Mouse (Mus musculus) layer of hippocampus, adult 8-10 months (tissue): ENCODE data around the gene Akap13. TPM values are rescaled to one million over a fixed set of nuclear protein-coding genes. Genes with fewer than 3 reads are reported as not detected.

Experiments
- DNase-seq, 2 experiments: peaks; one replicate each; pipeline ENCODE4 v3.0.0; 2022; ENCODE audit warnings: low spot score in 2 of 2
- total RNA-seq, 4 experiments: library from RNA; stranded (reverse); gene quantifications; 2 replicates each; pipeline ENCODE4 v1.2.4; 2022

Akap13 gene
- total RNA-seq, 4 experiments from 2014 or later: 57.3 to 73.0 (median 61.3) TPM

DNA sequence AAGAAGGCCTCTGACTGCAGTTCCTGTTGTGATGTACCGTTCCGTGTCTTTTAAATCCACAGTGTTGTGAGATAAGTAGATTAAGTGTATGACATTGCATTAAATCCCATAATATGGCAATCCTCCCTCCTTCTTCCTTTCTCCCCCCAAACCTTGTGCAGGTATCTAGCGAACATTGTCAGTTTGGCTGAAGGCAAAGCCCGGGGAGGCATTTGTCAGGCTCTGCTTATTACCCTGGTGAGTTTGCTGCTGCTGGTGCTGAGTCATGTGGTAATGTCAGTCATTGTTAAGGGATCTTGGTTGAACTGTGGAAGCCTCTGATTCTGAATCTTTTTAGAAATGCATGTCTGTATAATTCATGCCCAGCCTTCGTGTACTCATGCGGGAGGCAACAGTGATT, 60.1 kb downstream of the Akap13 start:
- DNase-seq: no peak

DNA sequence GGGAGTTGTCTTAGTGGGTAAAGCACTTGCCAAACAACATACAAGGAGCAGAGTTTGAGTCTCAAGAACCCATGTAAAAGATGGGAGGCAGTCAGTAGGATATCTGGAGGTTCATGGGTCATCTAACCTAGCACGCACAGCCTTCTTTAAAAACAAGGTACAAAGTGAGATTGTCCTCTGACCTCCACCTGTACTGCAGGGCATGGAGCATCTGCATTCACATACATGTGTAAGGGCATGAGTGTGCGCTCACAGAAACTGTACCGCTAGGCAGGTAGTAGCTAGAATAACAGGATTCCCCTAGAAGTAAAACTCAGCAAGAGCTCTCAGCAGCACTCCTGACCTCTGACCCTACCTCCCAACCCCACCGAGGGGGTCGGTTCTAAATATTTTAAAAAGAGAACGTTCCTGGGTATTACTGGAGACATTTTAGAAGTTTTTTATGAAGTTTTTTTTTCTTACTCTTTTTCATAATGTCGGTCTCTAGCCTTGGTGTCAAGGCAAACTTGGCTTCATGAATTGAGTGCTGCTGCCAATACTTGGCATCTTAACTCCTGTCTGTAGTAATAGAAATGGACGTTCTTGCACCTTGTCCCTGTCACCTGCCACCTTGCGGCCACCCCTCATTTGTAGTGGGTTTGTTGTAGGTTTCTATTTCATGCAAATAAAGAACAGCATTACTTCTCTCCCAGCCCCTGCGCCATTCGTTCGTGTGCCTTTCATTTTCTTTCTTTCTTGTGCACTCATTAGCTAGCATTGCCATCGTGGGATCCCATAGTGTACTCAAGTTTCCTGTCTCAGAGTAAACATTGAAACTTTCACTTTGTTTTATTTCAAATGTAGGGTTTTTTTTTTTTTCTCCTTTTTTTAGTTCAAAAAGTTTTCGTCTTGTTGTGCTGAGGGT, 61.6 kb downstream of the Akap13 start:
- DNase-seq: no peak

DNA sequence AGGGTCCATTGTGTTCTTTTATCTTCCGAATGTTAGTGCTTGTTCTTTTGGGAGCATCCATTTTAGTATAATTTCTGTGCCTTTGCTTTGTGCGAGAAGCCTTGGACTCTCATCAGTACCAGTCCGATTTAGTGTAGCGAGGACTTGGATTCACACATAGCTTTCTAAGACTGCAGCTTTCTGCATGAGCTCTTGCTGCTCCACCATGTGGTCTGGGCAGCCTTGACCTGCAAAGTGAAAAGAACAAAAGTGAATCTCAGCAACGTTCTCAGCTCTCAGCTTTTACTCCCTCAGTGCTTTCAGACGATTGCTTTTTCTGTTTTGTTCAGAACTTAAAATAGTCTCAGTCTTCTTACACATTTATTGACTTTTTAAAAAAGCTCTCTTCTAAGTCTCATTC, 65.2 kb downstream of the Akap13 start:
- DNase-seq: no peak

DNA sequence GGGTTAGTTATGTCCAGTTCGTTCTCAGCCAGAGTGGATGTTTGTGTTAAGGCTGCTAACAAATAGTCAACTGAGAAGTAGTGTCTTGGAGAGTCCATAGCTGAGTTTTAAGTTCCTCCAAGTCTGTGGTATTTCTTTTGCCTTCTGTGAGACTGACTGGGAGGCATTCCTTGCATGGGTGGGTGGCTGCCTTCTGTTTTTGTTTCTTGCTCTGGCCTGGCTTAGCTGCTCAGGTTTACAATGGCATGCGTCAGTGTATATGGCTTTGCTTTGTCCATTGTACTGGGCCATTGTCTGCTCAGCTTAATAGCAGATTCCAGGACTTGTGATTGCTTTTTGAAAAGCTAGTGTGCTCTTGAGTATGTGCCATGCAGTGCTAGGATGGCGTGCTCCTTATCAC, 65.9 kb downstream of the Akap13 start:
- DNase-seq: no peak

DNA sequence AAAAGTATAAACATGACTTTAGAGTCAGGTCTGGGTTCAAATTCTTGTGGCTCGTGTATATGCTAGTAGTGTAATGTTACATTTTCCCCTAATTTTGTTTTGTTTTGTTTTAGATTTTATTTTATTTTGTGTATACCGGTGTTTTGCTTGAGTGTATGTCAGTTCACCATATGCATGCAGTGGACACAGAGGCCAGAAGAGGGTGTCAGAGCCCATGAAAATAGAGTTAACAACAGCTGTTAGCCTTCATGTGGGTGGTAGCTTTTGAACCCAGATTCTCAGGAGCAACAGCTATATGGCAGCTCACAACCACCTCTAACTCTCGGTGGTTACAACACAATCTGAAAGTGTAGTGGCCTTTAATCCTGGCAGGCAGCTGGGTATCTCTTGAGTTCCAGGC, 66.9 kb downstream of the Akap13 start:
- DNase-seq: no peak

DNA sequence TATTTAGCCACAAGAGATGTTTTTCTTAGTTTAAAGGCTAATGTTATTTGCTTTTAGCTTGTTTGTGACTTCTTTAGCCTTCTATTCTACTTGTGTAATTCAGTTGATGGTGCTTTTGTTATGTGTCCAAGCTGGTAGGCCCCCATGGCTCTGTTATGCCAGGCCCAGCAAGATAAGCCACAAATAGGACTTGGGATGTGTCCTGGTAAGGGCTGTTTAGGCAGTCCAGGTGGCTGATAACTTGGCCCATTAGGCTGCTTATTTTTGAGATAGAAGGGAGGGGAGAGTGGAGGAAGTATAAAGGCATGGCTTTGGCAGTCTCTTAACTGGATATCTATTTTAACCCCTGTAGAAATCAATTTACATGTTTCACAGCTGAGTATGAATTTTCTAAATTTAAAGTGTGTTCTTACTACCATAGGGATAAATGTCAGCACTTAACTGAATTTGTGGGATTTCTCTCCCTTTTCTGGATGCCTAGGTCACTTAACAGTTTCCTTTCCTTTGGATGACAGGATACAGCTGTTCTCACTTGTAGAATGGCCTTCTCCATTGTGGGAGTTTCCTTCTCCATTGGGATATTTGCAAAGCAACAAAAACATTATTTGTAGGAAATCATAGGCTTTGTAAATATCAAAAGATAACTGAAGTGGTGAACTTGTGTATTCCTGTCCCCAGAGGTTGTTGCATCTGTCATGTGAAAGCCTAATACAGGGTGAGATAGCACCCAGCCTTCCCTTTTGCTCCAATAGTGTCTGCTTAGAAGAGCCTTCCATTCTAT, 69.6 kb downstream of the Akap13 start:
- no peak for DNase-seq

DNA sequence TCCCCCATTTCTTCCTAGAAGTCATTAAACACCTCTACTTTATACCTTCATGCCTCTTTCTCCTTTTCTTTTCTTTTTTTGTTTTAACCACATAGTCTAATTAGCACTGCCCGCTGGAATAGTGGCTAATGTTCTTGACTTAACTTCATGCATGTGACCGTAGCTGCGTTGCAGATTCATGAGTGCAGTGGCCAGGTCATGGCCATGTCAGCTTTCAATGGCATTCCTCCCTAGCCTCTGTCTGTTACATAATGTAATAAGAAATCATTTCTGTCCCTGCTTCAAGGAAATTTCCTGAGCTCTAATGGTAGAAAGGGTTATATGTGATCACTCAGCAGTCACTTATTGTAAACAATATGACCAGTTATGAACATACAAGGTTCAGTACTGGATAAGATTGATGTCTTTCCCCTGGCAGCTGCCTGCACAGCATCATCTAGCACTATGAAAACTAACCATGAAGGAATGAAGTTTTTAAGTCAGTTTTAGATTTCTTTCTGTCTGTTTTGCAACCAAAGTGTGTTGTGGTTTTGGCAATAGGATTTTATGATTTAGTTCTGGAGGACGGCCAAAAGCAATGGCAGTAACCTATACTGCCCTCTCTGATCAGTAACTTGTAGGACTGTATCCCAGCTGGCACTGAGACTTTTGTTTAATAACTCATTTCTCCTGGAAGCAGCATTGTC, 70.5 kb downstream of the Akap13 start:
- DNase-seq: no peak

DNA sequence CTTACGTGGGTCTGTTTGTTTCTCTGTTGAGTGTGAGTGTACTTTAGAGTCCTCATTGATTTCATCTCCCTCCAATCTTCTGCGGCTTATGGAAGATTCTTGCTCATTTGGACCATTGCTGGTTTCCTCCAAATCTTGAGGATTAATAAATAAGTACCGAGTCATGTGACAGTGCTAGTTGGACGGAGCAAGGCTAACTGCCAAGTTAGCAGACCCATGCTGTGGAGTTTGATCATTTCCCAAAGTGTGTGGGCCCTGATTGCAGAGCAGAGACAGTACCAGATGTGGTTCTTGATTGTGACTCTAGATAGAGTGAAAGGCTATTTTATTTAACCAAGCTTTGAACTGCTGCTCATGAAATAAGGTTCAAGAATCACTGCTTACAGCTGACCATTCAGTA, 73.4 kb downstream of the Akap13 start:
- DNase-seq: no peak

DNA sequence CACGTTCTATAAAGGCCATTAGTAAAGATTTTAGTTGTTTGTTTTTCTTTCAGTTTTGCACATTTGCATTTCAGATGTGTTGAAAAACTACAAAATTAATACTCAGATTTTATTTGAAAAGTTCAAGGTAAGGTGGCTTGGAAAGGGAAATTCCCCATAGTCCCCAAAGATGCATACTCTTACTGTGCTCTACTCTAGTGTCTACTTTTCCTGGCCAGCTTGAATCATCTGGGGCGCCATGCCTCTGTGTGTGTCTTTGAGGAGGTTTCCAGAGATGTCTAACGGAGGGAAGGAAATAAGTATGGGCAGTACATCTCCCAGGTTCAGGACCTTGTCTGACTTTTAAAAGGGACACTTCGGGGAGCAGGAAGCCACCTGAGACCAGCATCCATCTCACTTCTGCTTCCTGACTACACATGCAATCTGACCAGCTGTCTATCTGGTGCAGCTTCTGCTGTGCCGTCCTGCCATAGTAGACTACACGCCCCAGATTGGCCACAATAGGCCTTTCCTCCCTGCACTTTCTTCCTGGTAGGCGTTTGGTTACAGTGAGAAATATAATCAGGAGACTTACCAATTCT, 74.6 kb downstream of the Akap13 start:
- DNase-seq: no peak

DNA sequence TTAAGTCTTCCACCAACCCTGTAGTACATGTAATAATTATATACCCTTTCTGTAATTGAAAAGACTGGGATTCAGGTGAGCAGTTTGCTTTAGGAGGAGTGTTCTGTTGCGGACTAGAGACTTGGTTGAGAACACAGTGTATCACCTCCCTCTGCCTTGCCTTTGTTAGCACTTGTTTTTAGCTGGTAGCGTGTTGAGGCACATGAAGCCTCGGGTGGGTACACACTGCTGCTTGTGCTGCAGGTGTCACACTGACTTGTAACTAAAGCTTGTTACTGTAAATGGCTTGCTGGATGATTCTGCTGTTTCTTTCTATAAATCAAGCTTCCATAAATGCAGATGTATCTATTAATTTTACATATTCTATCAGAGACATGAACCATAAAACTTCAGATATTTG, 75.3 kb downstream of the Akap13 start:
- no peak for DNase-seq

DNA sequence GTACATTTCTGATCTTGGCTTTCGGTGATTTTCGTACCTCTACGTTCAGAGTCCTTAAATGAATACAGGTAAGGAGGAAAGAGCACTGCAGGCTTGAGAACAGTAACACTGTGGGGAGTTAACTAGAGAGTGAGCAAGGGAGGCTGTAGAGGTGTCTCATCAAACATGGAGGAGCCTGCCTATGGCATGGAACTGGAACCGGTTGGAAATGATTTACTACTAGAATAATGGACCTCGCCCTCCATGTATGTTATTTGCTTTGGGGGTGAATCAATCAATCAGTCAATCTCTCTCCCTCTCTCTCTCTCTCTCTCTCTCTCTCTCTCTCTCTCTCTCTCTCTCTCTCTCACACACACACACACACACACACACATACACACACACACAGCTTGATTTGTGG, 77.7 kb downstream of the Akap13 start:
- no peak for DNase-seq

DNA sequence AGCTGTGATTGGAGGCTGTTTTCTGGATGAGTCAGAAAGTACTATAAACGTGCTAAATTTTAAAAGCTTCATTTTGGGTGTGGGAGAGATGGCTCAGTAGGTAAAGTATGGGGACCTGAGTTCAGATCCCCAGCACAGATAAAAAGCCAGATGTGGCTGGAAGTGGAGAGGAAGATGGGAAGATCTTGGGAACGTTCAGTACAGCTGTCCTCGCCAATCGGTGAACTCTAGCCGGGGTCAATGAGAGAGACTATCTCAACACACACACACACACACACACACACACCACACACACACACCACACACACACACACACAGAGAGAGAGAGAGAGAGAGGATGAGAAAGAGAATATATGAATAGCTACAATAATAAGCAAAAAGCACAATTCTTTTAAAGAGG, 81.0 kb downstream of the Akap13 start:
- no peak for DNase-seq

DNA sequence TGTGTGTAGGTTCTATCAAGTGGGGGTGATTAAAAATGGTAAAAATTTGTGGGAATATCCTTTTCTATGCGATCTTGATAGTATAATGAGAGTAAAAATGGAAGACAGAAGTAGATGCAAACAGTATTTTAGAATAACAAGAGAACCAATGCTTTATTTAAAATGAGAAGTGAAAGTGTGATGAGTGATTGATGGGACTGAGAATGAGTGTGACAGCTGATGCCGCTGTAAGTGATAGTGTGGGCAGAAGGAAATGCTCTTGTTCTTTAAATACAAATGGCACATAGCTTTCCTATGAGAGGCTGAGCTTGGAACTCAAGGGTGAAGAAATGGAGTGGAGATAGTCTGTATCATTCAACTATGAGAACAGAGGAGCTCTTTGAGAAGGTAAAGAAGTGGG, 82.2 kb downstream of the Akap13 start:
- no peak for DNase-seq

DNA sequence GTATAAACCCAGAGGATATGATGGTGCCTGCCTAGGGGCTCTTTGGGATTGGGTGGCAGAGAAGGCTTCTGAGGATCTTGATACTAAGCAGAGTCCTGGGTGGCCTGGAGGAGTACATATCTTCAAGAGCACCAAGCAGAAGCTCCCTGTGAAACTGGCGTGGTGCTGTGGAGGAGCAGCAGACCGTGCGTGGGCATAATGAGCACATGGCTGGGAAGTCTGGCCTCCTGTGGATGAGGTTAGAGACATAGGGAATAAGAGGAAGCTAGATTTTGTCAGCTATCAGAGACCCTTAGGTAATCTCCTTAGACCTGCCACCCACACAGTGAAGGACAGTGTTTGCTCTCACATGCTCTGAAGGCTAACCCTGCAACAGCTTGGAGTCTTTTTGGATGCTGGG, 83.2 kb downstream of the Akap13 start:
- peak; percentile 28 to 34 for DNase-seq

DNA sequence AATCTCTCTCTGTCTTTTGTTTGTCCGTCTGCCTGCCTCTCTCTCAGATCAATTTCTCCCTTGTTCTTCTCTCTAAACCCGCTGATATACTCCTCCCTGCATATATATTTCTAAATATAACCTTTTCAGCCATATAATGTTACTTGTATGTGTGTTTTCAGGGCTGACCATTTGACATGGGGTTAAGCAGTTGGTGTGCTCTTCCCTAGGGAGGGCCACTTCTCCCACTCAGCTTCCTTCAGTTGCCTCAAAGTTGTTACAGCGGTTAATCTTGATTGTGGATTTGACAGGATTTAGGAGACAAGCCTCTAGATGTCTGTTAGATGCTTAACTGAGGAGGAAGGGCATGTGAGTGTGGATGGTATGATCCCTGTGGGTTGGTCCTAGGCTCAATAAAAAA, 83.8 kb downstream of the Akap13 start:
- DNase-seq: no peak

DNA sequence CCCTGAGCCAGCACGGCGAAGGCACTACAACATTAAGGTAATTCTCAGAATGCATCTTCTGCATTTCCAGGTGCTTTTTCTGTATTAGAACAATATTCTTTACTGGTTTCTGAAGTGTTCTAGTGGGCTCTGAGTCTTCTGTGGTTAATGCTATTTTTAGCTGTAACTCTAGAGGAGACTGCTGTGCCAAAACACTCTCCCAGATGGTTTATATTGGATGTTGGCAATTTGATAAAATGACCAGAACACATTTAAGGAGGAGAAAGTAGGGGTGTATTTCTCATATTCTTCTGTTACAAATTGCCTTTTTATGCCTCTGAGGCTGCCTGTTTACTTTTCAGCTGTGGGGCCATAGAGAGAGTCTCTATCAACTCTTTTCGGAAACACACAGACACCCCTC, 94.5 kb downstream of the Akap13 start:
- no peak for DNase-seq

DNA sequence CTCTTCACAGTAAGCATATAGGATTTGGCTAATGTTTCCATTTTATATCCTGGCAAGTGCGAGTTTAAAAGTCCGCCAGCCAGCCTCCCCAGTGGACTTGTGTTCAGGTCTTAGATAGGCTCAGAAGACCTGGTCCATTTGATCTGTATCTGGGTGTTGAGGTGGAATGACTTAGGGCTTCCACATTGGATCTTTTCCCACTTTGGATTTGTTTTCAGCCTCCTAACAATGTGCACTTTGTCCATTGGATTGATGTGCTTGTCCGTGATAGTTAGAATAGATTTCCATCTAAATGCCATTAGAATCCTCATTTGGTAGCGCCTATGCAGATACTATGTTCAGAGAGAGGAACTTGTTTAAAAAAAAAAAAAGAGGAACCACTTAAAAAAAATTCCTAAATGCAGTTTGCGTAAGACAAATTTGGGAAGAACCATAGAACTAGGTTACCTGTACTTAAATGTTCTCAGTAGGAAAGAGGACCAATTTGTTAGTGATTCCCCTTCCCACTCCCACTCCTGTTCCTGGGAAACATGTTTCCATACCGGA, 95.5 kb downstream of the Akap13 start:
- DNase-seq: no peak

DNA sequence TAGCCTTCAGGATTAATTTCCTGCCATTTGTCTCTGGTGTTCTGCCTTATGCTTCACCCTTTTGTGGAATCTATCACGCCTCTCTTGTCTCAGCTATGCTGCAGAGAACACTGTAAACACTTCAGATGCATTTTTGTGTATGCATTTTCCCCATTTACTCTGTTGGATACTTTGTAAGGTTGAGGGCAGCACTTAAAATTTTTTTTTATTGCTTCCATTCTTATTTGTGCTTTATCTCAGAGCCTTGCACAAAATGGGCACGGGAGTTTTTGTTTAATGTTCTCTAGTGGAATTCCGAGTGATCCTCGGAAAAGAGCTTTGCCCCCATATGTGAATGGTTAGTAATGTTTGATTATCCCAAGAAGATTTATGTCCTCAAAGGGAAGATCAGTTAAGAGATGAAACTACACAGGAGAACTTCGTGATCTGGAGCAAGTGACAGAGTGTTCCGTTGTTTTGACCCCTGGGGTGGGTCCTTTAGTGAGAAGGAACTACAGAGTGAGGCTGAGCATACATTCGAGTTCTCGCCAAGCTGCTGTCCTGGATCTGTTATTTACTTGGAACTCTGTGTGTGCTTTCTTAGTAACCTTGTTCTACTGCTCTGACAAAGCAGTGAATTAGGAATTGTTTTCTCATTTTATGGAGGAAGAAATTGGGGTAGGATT, 97.8 kb downstream of the Akap13 start:
- no peak for DNase-seq

DNA sequence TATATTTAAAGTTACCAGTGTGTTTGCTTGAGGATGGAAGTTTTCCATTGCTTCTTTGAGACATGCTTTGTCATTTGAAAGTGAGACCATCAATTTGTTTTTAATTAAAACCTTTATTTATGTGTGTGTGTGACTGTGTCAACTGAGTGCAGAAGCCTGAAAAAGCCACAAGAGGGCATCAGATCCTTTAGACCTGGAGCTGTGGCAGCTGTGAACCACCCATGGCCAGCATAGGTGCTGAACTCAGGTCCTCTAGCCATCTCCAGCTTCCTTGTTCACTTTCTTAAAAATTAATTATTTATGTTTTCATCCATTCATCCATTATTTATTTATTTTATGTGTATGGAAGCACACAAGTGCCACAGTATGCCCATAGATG, 98.3 kb downstream of the Akap13 start:
- DNase-seq: no peak

DNA sequence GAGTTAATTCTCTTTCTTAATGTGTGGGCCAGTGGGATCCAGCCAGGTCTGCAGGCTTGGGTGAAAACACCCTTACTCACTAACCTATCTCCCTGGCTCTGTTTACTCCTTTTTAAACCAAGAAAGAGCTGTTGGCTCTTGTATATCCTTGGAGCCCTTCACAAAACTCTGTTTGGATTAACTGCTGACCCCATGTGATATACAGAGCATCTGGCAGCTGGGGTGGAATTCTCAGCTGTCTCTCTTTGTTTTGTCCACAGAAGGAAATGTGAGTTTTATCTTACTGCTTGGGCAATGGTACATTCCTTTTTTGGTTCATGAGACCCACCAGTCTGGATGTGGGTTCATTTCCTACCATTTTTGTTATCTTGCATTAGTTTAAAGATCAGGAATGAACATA, 98.7 kb downstream of the Akap13 start:
- DNase-seq: no peak

DNA sequence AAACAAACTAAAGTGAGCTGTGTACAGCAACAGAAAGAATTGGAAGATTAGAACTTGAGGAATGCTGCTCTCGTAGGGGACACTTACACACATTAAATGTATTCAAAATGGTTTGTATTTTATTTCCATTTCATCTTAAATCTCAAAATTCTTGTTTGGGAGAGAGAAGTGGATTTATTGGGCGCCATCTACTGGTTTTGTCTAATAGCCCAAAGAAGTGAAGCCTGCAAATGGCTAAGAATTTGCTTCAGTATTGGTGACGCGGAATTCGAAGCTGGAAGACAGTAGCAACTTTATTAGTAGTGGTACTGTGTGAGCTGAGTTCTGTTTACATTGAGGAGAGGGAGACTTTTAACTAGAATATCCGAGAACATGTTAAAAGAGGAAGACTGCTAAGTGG, 100.6 kb downstream of the Akap13 start:
- DNase-seq: no peak
